Mouse (Mus musculus) gonadal fat pad, adult 2 months (tissue): Measurements from ENCODE around the gene Hils1. TPM values are rescaled to one million over a fixed set of nuclear protein-coding genes. Genes with fewer than 3 reads are reported as not detected.
"Not testable (repeated sequence)": the region's sequence is repeated elsewhere in the genome, so short reads cannot be mapped to it uniquely, and the experiment has no call there.

Experiments
- DNase-seq: peaks from one replicate; pipeline ENCODE4 v3.0.0-alpha.2; 2012; ENCODE audit warnings: low read depth
- polyA plus RNA-seq: library from polyadenylated mRNA; depleted of rRNA; stranded (reverse); fragments of >200 nt; gene quantifications from 2 replicates; pipeline ENCODE4 v1.2.3, GENCODE M21; 2012; rRNA removed

Hils1 gene
- polyA plus RNA-seq, 1 experiment: 2.1 TPM

- no peak for DNase-seq
Measured at GRCm38 (mm10) chr11:95004136-95004936, 36.9 kb downstream of the Hils1 start.

GRCm38 (mm10) chr11:95004937-95005198, 37.5 kb downstream of the Hils1 start:
- DNase-seq: no peak

- DNase-seq: no peak
Measured at GRCm38 (mm10) chr11:95006038-95006437, 38.6 kb downstream of the Hils1 start.

GRCm38 (mm10) chr11:95006525-95007219, 39.3 kb downstream of the Hils1 start:
- DNase-seq: no peak

GRCm38 (mm10) chr11:95007418-95007817, 40.0 kb downstream of the Hils1 start:
- DNase-seq: no peak

- DNase-seq: no peak
Measured at GRCm38 (mm10) chr11:95008661-95009628, 41.6 kb downstream of the Hils1 start.

- no peak for DNase-seq
Measured at GRCm38 (mm10) chr11:95009629-95010014, 42.2 kb downstream of the Hils1 start, which contains the start of gene Samd14. TSS of gene Samd14 (plus strand) at chr11:95009879.

GRCm38 (mm10) chr11:95010141-95010739, 42.8 kb downstream of the Hils1 start:
- DNase-seq: no peak

GRCm38 (mm10) chr11:95010841-95011403, 43.5 kb downstream of the Hils1 start:
- DNase-seq: not testable (repeated sequence)

- DNase-seq: no peak
Measured at GRCm38 (mm10) chr11:95011416-95011815, 44.0 kb downstream of the Hils1 start.

- no peak for DNase-seq
Measured at GRCm38 (mm10) chr11:95012075-95012474, 44.7 kb downstream of the Hils1 start.

- DNase-seq: no peak
Measured at GRCm38 (mm10) chr11:95012487-95012886, 45.1 kb downstream of the Hils1 start.

GRCm38 (mm10) chr11:95015484-95015883, 48.1 kb downstream of the Hils1 start:
- no peak for DNase-seq

Other genes starting within 250 kb of the Hils1 start
- gene Cdc34b, start 225.8 kb upstream of the Hils1 start, polyA plus RNA-seq: 0.13 and 0.19 TPM in 2 replicates
- not detected in 2 replicates for gene Tmem92, start 184.9 kb upstream of the Hils1 start, polyA plus RNA-seq
- gene Col1a1, start 31.4 kb upstream of the Hils1 start, polyA plus RNA-seq: 106 and 256 TPM in 2 replicates
- gene Sgca, start 8.7 kb downstream of the Hils1 start, polyA plus RNA-seq: 4.8 and 5.5 TPM in 2 replicates
- gene Ppp1r9b, start 23.4 kb downstream of the Hils1 start, polyA plus RNA-seq: 34.4 and 44.9 TPM in 2 replicates
- 3.4 and 4.6 TPM in 2 replicates for gene Samd14, start 42.3 kb downstream of the Hils1 start, polyA plus RNA-seq
- 143 and 204 TPM in 2 replicates for gene Pdk2, start 73.8 kb downstream of the Hils1 start, polyA plus RNA-seq
- 38.2 and 41.1 TPM in 2 replicates for gene Itga3, start 109.2 kb downstream of the Hils1 start, polyA plus RNA-seq
- gene Dlx3, start 152.5 kb downstream of the Hils1 start, polyA plus RNA-seq: 0.07 and 0.29 TPM in 2 replicates
- 0.16 and 0.32 TPM in 2 replicates for gene Dlx4, start 178.7 kb downstream of the Hils1 start, polyA plus RNA-seq